Mouse (Mus musculus) C2C12 (cell line): Measurements from ENCODE around the gene Fkbp9. TPM values are rescaled to one million over a fixed set of nuclear protein-coding genes. Genes with fewer than 3 reads are reported as not detected.
"Not testable (repeated sequence)": the region's sequence is repeated elsewhere in the genome, so short reads cannot be mapped to it uniquely, and the experiment has no call there.

Source experiments
- H3K27me3 ChIP-seq: one replicate; pipeline ENCODE4 v1.6.1; 2011; ENCODE audit not compliant: control insufficient read depth, insufficient read depth, insufficient read length
- H3K36me3 ChIP-seq: one replicate; pipeline ENCODE4 v1.6.1; 2011; ENCODE audit not compliant: control insufficient read depth, insufficient read depth
- H3K4me3 ChIP-seq: one replicate; pipeline ENCODE4 v1.5.1; 2011; ENCODE audit warnings: mild to moderate bottlenecking, control low read depth; ENCODE audit not compliant: poor library complexity, insufficient read depth, severe bottlenecking
- H3K79me2 ChIP-seq: one replicate; pipeline ENCODE4 v1.6.1; 2011; ENCODE audit not compliant: control insufficient read depth, insufficient read depth
- H3K79me3 ChIP-seq: one replicate; pipeline ENCODE4 v1.6.1; 2011; ENCODE audit warnings: low read depth, control low read depth
- H3ac ChIP-seq: one replicate; pipeline ENCODE3; 2011; ENCODE audit warnings: low read depth; ENCODE audit not compliant: control insufficient read depth, insufficient read length
- CEBPB ChIP-seq: IDR thresholded peaks from one replicate; pipeline ENCODE4 v1.6.1; 2011; ENCODE audit warnings: low read depth, mild to moderate bottlenecking, control low read depth, moderate library complexity
- CTCF ChIP-seq: IDR thresholded peaks from one replicate; pipeline ENCODE4 v1.5.1; 2011; ENCODE audit not compliant: control insufficient read depth, insufficient read depth, insufficient read length
- FOSL1 ChIP-seq: IDR thresholded peaks from one replicate; pipeline ENCODE4 v1.8.0; 2011; ENCODE audit warnings: mild to moderate bottlenecking, low read length; ENCODE audit not compliant: poor library complexity, insufficient read depth, severe bottlenecking
- MAX ChIP-seq: IDR thresholded peaks from one replicate; pipeline ENCODE4 v1.6.1; 2011; ENCODE audit warnings: mild to moderate bottlenecking, control low read depth
- MYOD1 ChIP-seq: IDR thresholded peaks from one replicate; pipeline ENCODE4 v1.6.1; 2011; ENCODE audit warnings: low read depth; ENCODE audit not compliant: control insufficient read depth, insufficient read length
- MYOG ChIP-seq: IDR thresholded peaks from one replicate; pipeline ENCODE4 v1.6.1; 2011; ENCODE audit not compliant: control insufficient read depth, insufficient read length; ENCODE audit errors: extremely low read depth
- USF1 ChIP-seq: IDR thresholded peaks from one replicate; pipeline ENCODE4 v1.6.1; 2011; ENCODE audit warnings: low read depth, mild to moderate bottlenecking, control low read depth, moderate library complexity
- polyA plus RNA-seq: library from polyadenylated mRNA; unstranded; fragments of >200 nt; fragmentation: generic; extraction: Trizol; gene quantifications from one replicate; pipeline ENCODE4 v1.2.1, GENCODE M21; 2012; ENCODE audit warnings: missing spikeins

Fkbp9 gene
- polyA plus RNA-seq, 1 experiment: 90.4 TPM

DNA sequence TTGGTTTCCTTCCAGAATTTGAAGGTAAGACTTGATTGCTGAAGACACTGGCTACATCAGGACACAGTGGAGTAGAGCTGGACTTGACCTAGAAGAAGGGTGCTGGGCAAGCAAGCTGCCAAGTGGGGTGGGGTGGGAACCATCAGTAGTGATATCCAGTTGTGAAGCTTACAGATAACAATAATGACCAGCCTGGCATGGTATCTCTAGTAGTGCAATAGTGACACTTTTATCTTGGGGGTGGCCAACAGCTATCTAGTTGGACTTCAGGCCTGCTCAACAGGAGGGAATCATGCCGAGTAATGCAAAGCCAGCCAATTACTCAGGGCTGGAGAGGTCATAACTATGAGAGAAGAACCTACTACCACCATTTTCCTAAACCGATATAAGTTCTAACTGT lies 12.5 kb downstream of the Fkbp9 start:
- Histone ChIP-seq H3K27me3 (no peaks in the 10 kb centered on the region), H3K4me3 (no peak overlapping the region), H3K79me2 (peaks cover 19% of the 10 kb centered on the region), H3K36me3 (peaks cover 16% of the 10 kb centered on the region), H3ac (no peak overlapping the region), H3K79me3 (peaks cover 5% of the 10 kb centered on the region)
- TF ChIP-seq CTCF (no peak), MYOD1 (no peak), MYOG (no peak), FOSL1 (no peak), USF1 (no peak), CEBPB (no peak), MAX (no peak)

DNA sequence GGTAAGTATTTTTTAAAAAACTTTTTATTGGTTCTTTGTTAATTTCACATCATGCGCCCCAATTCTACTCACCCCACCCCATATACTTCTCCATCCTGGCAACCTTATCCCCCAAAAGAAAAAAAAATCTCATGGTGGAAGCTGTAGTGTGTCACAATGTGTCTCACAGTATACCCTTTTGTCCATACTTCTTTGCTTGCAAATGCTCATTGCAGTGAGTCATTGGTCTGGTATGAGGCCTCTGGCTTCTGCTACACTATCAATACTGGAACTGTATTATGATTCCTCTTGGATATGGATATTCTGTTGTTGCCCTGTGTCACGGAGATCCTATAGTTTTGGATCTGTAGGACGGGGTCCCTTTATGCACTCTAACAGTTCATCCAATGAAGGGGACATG lies 17.1 kb downstream of the Fkbp9 start:
- H3K4me3 ChIP-seq: no peak overlapping the region
- no peak overlapping the region for H3ac ChIP-seq
- no peaks in the 10 kb centered on the region for H3K79me3 ChIP-seq
- no peak for TF ChIP-seq FOSL1
- TF ChIP-seq USF1: no peak
- no peak for TF ChIP-seq CEBPB
- no peaks in the 10 kb centered on the region for H3K79me2 ChIP-seq
- H3K36me3 ChIP-seq: peaks cover 29% of the 10 kb centered on the region
- H3K27me3 ChIP-seq: no peaks in the 10 kb centered on the region

DNA sequence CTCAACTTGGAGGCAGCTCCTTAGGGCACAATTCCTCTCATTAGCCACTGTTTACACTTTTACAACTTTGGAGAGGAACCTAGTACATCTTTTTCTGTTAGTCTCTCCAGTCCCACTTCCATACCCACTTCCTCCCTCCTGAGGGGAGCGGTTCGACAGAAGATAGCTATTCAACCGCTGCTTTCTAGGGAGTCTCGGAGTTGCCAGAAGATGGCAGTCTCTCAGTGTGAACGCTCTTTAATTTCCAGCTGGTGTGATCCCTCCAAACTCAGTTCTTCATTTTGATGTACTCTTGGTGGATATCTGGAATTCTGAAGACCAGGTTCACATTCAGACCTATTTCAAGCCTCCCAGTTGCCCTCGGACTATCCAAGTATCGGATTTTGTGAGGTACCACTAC lies 18.5 kb downstream of the Fkbp9 start:
- H3K27me3 ChIP-seq: no peaks in the 10 kb centered on the region
- no peaks in the 10 kb centered on the region for H3K79me2 ChIP-seq
- H3K4me3 ChIP-seq: no peak overlapping the region
- no peak overlapping the region for H3ac ChIP-seq
- peaks cover 34% of the 10 kb centered on the region for H3K36me3 ChIP-seq
- TF ChIP-seq USF1: no peak
- no peak for TF ChIP-seq MAX
- no peak for TF ChIP-seq CEBPB
- no peaks in the 10 kb centered on the region for H3K79me3 ChIP-seq

DNA sequence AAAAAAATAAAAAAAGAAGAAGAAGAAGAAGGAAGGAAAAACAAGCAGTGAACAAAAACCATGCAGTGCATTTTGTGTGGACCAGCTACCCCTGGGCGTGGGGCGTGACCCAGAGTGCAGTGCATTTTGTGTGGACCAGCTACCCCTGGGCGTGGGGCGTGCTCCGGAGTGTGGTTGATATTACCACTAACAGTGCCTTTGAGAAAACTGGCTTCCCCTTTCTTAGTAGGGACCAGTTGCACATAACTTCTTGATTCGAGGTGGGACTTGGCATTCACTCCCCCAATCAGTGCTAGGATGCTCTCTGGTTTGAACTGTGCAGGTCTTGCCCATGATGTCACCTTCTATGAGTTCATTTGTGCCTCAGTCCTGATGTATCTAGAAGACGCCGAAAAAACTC lies 22.9 kb downstream of the Fkbp9 start:
- Histone ChIP-seq H3K4me3 (no peak overlapping the region), H3ac (no peak overlapping the region), H3K27me3 (no peaks in the 10 kb centered on the region), H3K79me2 (no peaks in the 10 kb centered on the region), H3K79me3 (no peaks in the 10 kb centered on the region), H3K36me3 (peaks cover 43% of the 10 kb centered on the region)
- no peak for TF ChIP-seq FOSL1
- no peak for TF ChIP-seq MYOD1
- TF ChIP-seq CTCF: no peak
- TF ChIP-seq MAX: no peak
- TF ChIP-seq MYOG: no peak
- no peak for TF ChIP-seq USF1
- TF ChIP-seq CEBPB: no peak

DNA sequence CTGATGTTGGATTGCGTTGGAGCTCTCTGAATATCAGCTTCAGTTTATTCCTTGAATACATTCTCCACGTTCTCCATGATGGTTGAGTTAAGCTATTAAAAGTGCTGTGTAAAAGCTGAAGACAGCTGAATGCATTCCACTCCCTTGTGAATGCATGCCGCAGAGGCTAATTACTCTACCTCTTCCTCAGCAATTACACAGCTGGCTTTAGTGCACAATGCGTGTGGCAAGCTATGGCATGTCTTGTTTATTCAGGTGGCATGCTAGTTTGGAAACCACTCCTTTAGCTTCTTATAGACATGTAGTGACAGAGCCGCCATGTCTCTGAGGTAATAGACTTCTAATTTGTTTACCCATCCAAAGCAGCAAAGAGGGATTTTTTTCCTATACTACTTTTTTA lies 24.9 kb downstream of the Fkbp9 start:
- no peaks in the 10 kb centered on the region for H3K27me3 ChIP-seq
- no peak for TF ChIP-seq MYOG
- no peak for TF ChIP-seq FOSL1
- TF ChIP-seq CTCF: no peak
- no peak for TF ChIP-seq USF1
- TF ChIP-seq MAX: no peak
- no peak for TF ChIP-seq CEBPB
- no peak for TF ChIP-seq MYOD1
- no peaks in the 10 kb centered on the region for H3K79me2 ChIP-seq
- no peak overlapping the region for H3K4me3 ChIP-seq
- H3K36me3 ChIP-seq: peaks cover 32% of the 10 kb centered on the region
- H3ac ChIP-seq: no peak overlapping the region
- no peaks in the 10 kb centered on the region for H3K79me3 ChIP-seq

DNA sequence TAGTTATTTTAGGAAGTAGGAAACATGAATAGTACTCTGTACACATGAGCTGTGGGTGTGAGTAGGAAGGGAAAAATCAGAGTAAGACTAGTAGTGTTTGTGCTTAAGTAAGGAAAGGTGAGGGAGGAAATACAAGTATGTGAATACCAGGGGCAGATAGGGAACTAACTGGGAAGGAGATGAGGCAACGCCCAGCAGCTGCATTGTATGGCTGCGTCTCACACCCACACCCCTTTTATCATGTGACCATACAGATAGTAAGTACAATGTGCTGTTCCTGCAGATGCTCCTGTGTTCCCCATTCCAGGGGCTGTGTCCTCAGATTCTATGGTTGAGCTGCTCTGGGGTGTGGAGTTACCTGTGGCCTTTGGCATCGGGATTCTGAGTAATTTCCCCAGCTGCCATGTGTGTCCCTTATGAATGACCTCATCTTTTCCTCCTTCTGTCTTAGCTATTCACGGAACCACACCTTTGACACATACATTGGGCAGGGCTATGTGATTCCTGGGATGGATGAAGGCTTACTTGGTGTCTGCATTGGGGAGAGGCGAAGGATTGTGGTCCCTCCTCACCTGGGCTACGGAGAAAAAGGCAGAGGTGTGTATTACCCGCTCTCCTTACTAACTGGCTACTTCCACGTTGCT lies 28.5 kb downstream of the Fkbp9 start:
- Histone ChIP-seq H3K4me3 (no peak overlapping the region), H3K27me3 (no peaks in the 10 kb centered on the region), H3K79me3 (no peaks in the 10 kb centered on the region), H3K79me2 (no peaks in the 10 kb centered on the region), H3ac (no peak overlapping the region), H3K36me3 (peaks cover 34% of the 10 kb centered on the region)
- TF ChIP-seq MYOD1: no peak
- TF ChIP-seq CEBPB: no peak
- no peak for TF ChIP-seq MYOG
- no peak for TF ChIP-seq MAX
- no peak for TF ChIP-seq USF1
- TF ChIP-seq FOSL1: no peak
- no peak for TF ChIP-seq CTCF

DNA sequence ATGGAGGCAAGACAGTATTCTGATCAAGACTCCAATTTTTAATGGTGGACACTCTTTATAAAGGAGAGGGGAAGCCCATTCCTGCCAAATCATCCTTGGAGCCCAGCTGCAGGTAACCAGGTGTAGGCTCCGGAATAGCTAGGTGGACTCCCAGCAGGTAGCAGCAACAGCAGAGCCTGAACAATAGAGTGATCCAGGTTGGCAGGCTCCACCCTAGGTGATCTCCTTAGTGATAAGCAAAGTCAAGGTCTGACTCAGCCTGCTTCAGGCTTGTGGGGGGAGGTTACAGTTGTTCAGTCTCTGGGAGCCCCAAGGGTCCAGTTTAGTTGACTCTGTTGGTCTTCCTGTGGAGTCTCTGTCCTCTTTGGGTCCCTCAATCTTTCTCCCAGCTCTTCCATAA lies 35.0 kb downstream of the Fkbp9 start:
- not testable (repeated sequence) for H3ac ChIP-seq, H3K79me2 ChIP-seq, H3K4me3 ChIP-seq, H3K79me3 ChIP-seq, H3K27me3 ChIP-seq
- H3K36me3 ChIP-seq: peaks cover 20% of the 10 kb centered on the region
